Mouse (Mus musculus): ENCODE measurements at regions not wholly inside any gene's neighbourhood (a gene's known extent, or its start where the extent isn't known, plus 50 kb on each side); places are given as distances from the start of the nearest gene placed in this dataset.

- TF ChIP-seq CTCF (IDR thresholded peaks at IDR 0.05; ENCODE audit: borderline replicate concordance, insufficient read depth, low read length) (no peak), POLR2A (IDR thresholded peaks at IDR 0.05; ENCODE audit: low read depth, low read length) (no peak)
- H3K27ac ChIP-seq (ENCODE audit: insufficient read depth, low read length) = no peak overlapping the region
- no peaks in the 10 kb centered on the region for H3K4me1 ChIP-seq (ENCODE audit: control insufficient read depth, insufficient read depth, low read length)
- H3K4me3 ChIP-seq (ENCODE audit: insufficient read depth, low read length) = no peak overlapping the region
Measured at GRCm38 (mm10) chr16:73117338-73117737, 809.2 kb downstream of the Robo1 start.

GRCm38 (mm10) chr16:73108021-73108452, 799.9 kb downstream of the Robo1 start:
- Histone ChIP-seq H3K4me1 (ENCODE audit: control insufficient read depth, insufficient read depth, low read length) (no peaks in the 10 kb centered on the region), H3K4me3 (ENCODE audit: insufficient read depth, low read length) (no peak overlapping the region), H3K27ac (ENCODE audit: insufficient read depth, low read length) (no peak overlapping the region)
- no peak for TF ChIP-seq CTCF (IDR thresholded peaks at IDR 0.05; ENCODE audit: borderline replicate concordance, insufficient read depth, low read length)
- TF ChIP-seq POLR2A (IDR thresholded peaks at IDR 0.05; ENCODE audit: low read depth, low read length) = no peak

- TF ChIP-seq CTCF (IDR thresholded peaks at IDR 0.05; ENCODE audit: borderline replicate concordance, insufficient read depth, low read length) (no peak), POLR2A (IDR thresholded peaks at IDR 0.05; ENCODE audit: low read depth, low read length) (no peak)
- Histone ChIP-seq H3K4me3 (ENCODE audit: insufficient read depth, low read length) (no peak overlapping the region), H3K27ac (ENCODE audit: insufficient read depth, low read length) (no peak overlapping the region), H3K4me1 (ENCODE audit: control insufficient read depth, insufficient read depth, low read length) (no peaks in the 10 kb centered on the region)
Measured at GRCm38 (mm10) chr16:73107608-73108007, 799.5 kb downstream of the Robo1 start.

GRCm38 (mm10) chr16:73105496-73105895, 797.4 kb downstream of the Robo1 start:
- H3K4me1 ChIP-seq (ENCODE audit: control insufficient read depth, insufficient read depth, low read length) = no peaks in the 10 kb centered on the region
- TF ChIP-seq CTCF (IDR thresholded peaks at IDR 0.05; ENCODE audit: borderline replicate concordance, insufficient read depth, low read length) (no peak), POLR2A (IDR thresholded peaks at IDR 0.05; ENCODE audit: low read depth, low read length) (no peak)
- H3K4me3 ChIP-seq (ENCODE audit: insufficient read depth, low read length) = no peak overlapping the region
- no peak overlapping the region for H3K27ac ChIP-seq (ENCODE audit: insufficient read depth, low read length)

- H3K27ac ChIP-seq (ENCODE audit: insufficient read depth, low read length) = no peak overlapping the region
- TF ChIP-seq CTCF (IDR thresholded peaks at IDR 0.05; ENCODE audit: borderline replicate concordance, insufficient read depth, low read length) (no peak), POLR2A (IDR thresholded peaks at IDR 0.05; ENCODE audit: low read depth, low read length) (no peak)
- no peak overlapping the region for H3K4me3 ChIP-seq (ENCODE audit: insufficient read depth, low read length)
- peaks cover 5% of the 10 kb centered on the region for H3K4me1 ChIP-seq (ENCODE audit: control insufficient read depth, insufficient read depth, low read length)
Measured at GRCm38 (mm10) chr16:73100273-73100672, 792.2 kb downstream of the Robo1 start.

GRCm38 (mm10) chr16:73098760-73099159, 790.7 kb downstream of the Robo1 start:
- Histone ChIP-seq H3K4me3 (ENCODE audit: insufficient read depth, low read length) (no peak overlapping the region), H3K27ac (ENCODE audit: insufficient read depth, low read length) (no peak overlapping the region), H3K4me1 (ENCODE audit: control insufficient read depth, insufficient read depth, low read length) (peaks cover 7% of the 10 kb centered on the region)
- TF ChIP-seq POLR2A (IDR thresholded peaks at IDR 0.05; ENCODE audit: low read depth, low read length) (no peak), CTCF (IDR thresholded peaks at IDR 0.05; ENCODE audit: borderline replicate concordance, insufficient read depth, low read length) (no peak)

- H3K27ac ChIP-seq (ENCODE audit: insufficient read depth, low read length) = peak overlapping the region; percentile 36; the same call in 1 of the 2 replicates
- TF ChIP-seq POLR2A (IDR thresholded peaks at IDR 0.05; ENCODE audit: low read depth, low read length) (no peak), CTCF (IDR thresholded peaks at IDR 0.05; ENCODE audit: borderline replicate concordance, insufficient read depth, low read length) (no peak)
- H3K4me3 ChIP-seq (ENCODE audit: insufficient read depth, low read length) = no peak overlapping the region
- H3K4me1 ChIP-seq (ENCODE audit: control insufficient read depth, insufficient read depth, low read length) = peaks cover 7% of the 10 kb centered on the region
Measured at GRCm38 (mm10) chr16:73097176-73097575, 789.1 kb downstream of the Robo1 start.

- Histone ChIP-seq H3K4me3 (ENCODE audit: insufficient read depth, low read length) (no peak overlapping the region), H3K27ac (ENCODE audit: insufficient read depth, low read length) (0 out of 2 replicates have a peak overlapping the region, but pooled peaks have one; percentile 36), H3K4me1 (ENCODE audit: control insufficient read depth, insufficient read depth, low read length) (peaks cover 7% of the 10 kb centered on the region)
- TF ChIP-seq CTCF (IDR thresholded peaks at IDR 0.05; ENCODE audit: borderline replicate concordance, insufficient read depth, low read length) = no peak
- TF ChIP-seq POLR2A (IDR thresholded peaks at IDR 0.05; ENCODE audit: low read depth, low read length) = no peak
Measured at GRCm38 (mm10) chr16:73096091-73097083, 788.3 kb downstream of the Robo1 start.

Measured in embryonic fibroblast, embryonic 13.5 days (primary cell).